ENCODE assay signal across 9 mouse cellular contexts in the genomic region with DNA sequence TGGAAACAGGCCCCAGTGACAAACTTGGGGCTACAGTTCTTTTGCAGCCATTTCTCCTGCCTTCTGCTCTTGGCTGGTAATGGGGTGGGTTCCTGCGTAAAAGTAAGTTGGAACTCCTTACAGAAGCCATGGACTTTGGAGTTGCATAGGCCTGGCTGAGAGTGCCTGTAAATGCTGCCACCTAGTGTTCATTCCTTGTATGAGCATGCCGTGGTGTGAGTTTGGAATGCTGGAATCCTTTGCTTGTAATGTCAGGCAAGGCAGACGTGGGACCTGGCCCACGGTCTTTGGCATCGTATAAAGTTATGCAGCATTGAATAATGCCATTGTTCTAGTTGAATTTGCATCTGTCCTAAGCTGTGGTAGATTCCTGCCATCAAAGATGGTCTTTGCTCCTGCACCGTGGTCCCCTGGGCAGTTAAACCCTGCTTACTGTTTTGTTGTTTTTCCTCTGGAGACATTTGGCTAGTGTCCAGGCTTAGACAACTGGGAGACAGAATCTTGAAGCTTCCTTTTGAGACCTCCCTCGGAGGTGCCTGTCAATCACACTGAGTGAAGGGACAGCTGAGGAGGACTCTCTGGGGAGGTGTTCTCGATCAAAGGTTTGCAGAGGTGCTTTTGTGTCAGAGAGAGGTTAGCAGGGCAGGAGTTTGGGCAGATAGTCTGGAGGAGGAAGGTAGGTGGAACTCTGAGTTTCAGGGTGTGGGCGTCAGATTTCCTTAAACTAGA. TPM values are rescaled to one million over a fixed set of nuclear protein-coding genes. Genes with fewer than 3 reads are reported as not detected.
DNase-seq lines count a peak whose midpoint lies in the region; ATAC-seq and TF ChIP-seq lines count a peak whose summit lies in the region.
"Had no signal": no experiment of that assay in that cellular context is flagged by ENCODE, and none has a peak within 500 bp of the region (broad histone marks: within the 10 kb centered on the region; RNA-seq: fewer than 3 reads in every experiment).

No protein-coding gene starts in this region.

- 23% methylated on average over 9 of the region's 9 CpGs for WGBS in intestine, postnatal 0 days
- 23% methylated on average over 9 of the region's 9 CpGs for WGBS in midbrain, embryonic 14.5 days

- no peaks in the 10 kb centered on the region for H3K9me3 ChIP-seq in intestine, postnatal 0 days (ENCODE audit: control insufficient read depth)
- no peaks in the 10 kb centered on the region for H3K9me3 ChIP-seq in midbrain, embryonic 14.5 days (ENCODE audit: control insufficient read depth, low read length)
- H3K9me3 ChIP-seq: heart, embryonic 13.5 days had no signal

- peak; percentile 60 to 62 for DNase-seq in B cell, adult 2 months
- DNase-seq in cerebellum, postnatal 4 days (ENCODE audit: low spot score in 2 of 2), result peak; percentile 56 to 76
- peak; percentile 69 for DNase-seq in gastrocnemius, adult 18-20 months (ENCODE audit: low spot score)
- DNase-seq in left cerebral cortex, postnatal 25 days (ENCODE audit: low spot score in 2 of 2), result peak; percentile 77 to 79
- DNase-seq in midbrain, embryonic 14.5 days, result peak; percentile 90
- DNase-seq in splenic B cell, adult 2 months (ENCODE audit: low read depth, low spot score), result peak; percentile 70

- H3K4me2 ChIP-seq in intestine, postnatal 0 days (replicated peaks; ENCODE audit: low read depth), result no peak overlapping the region
- no peak overlapping the region for H3K4me2 ChIP-seq in midbrain, embryonic 14.5 days (ENCODE audit: low read length)
- H3K4me2 ChIP-seq: heart, embryonic 13.5 days had no signal

- peak; percentile 98 for TF ChIP-seq CTCF in intestine, postnatal 0 days (IDR thresholded peaks at IDR 0.05; ENCODE audit: low read depth)

- no peaks in the 10 kb centered on the region for H3K36me3 ChIP-seq in intestine, postnatal 0 days (ENCODE audit: control insufficient read depth, insufficient read depth)
- no peaks in the 10 kb centered on the region for H3K36me3 ChIP-seq in midbrain, embryonic 14.5 days (ENCODE audit: control insufficient read depth, insufficient read depth, low read length)
- no peaks in the 10 kb centered on the region for H3K36me3 ChIP-seq in splenic B cell, adult 2 months (ENCODE audit: control insufficient read depth, insufficient read depth, low read length, poor library complexity, severe bottlenecking)
- H3K36me3 ChIP-seq: heart, embryonic 13.5 days had no signal

- no peak overlapping the region for H3K4me3 ChIP-seq in intestine, postnatal 0 days (ENCODE audit: low read depth, low read length)
- H3K4me3 ChIP-seq in midbrain, embryonic 14.5 days (replicated peaks; ENCODE audit: low read depth, low read length), result no peak overlapping the region
- H3K4me3 ChIP-seq: heart, embryonic 13.5 days had no signal

- no peak overlapping the region for H3K27ac ChIP-seq in intestine, postnatal 0 days (ENCODE audit: low read depth, low read length)
- H3K27ac ChIP-seq in midbrain, embryonic 14.5 days (replicated peaks; ENCODE audit: low read depth, low read length), result no peak overlapping the region
- H3K27ac ChIP-seq: heart, embryonic 13.5 days had no signal

- intact Hi-C loops in left cerebral cortex, postnatal 25 days (cut with DNase I), result loop anchor here (5.0 to 10.0 kb wide), 5 partner anchors 92 to 390 kb away; partner anchors contain the start of gene Vamp1

- H3K4me1 ChIP-seq in intestine, postnatal 0 days (replicated peaks; ENCODE audit: control insufficient read depth, insufficient read depth, low read length), result no peaks in the 10 kb centered on the region
- no peaks in the 10 kb centered on the region for H3K4me1 ChIP-seq in midbrain, embryonic 14.5 days (ENCODE audit: control insufficient read depth, insufficient read depth, low read length)

- peak; percentile 30 for ATAC-seq in activated CD4-positive, CD25-positive, alpha-beta regulatory T cell, adult 4 months
- ATAC-seq in intestine, postnatal 0 days, result peak; percentile 57
- no peak for ATAC-seq in midbrain, embryonic 14.5 days (ENCODE audit: low FRiP score, low TSS enrichment)

- no peaks in the 10 kb centered on the region for H3K27me3 ChIP-seq in intestine, postnatal 0 days (replicated peaks; ENCODE audit: control insufficient read depth, insufficient read depth, low read length)
- H3K27me3 ChIP-seq in midbrain, embryonic 14.5 days (ENCODE audit: control insufficient read depth, insufficient read depth, low read length), result no peaks in the 10 kb centered on the region
- no peaks in the 10 kb centered on the region for H3K27me3 ChIP-seq in splenic B cell, adult 2 months (ENCODE audit: control insufficient read depth, insufficient read depth, low read length, poor library complexity, severe bottlenecking)

- H3K9ac ChIP-seq in intestine, postnatal 0 days (ENCODE audit: low read depth, low read length), result no peak overlapping the region
- H3K9ac ChIP-seq in midbrain, embryonic 14.5 days (replicated peaks; ENCODE audit: low read length), result no peak overlapping the region
- H3K9ac ChIP-seq: heart, embryonic 13.5 days had no signal

RNA-seq across cellular contexts. Expression of gene Vwf, which starts 58.1 kb away (rescaled TPM):
- polyA plus RNA-seq in activated CD4-positive, CD25-positive, alpha-beta regulatory T cell, adult 4 months (2017; shearing (Covaris generic)), result under 1 TPM in 1 of 2 experiments, not detected in 1; 0.20 TPM
- total RNA-seq in gastrocnemius, adult 18-20 months (2021), result 10 to 100 TPM; 16.3 to 18.7 TPM
- 10.6 and 13.2 TPM in 2 replicates for polyA plus RNA-seq in intestine, postnatal 0 days (2015; fragmentation: Nextera tagmentation; extraction: Ambion mirVana)
- 10 to 100 TPM; 12.5 to 17.6 TPM for total RNA-seq in left cerebral cortex, postnatal 25 days (2021)
- 3.9 and 10.0 TPM in 2 replicates for polyA plus RNA-seq in midbrain, embryonic 14.5 days (2014; fragmentation: Nextera tagmentation; extraction: Ambion mirVana)
